Mouse (Mus musculus): ENCODE measurements at regions not wholly inside any gene's neighbourhood (a gene's known extent, or its start where the extent isn't known, plus 50 kb on each side); places are given as distances from the start of the nearest gene placed in this dataset.

DNA sequence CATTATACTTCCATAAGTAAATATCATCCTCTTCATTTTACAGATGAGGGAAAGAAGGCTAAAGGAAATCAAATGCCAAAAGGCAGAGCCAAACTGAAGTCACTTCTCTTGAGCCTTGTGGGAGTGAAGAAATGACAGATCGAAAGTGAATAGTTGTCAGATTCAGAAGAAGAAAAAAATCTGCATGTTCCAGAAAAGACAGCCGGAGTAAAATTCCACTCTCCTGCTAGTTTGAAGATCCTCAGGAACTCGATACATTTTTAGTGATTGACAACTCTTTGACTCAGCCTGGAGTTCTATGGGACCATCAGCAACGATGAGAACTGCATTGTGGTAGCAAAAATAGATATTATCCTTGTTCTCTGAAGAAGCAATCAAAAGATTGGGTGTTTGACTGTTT is 64.4 kb downstream of the Gm47996 start:
- H3ac ChIP-seq (ENCODE audit: control insufficient read depth, insufficient read length, low read depth), result no peak overlapping the region
- TF ChIP-seq MYOG (IDR thresholded peaks at IDR 0.05; ENCODE audit: control insufficient read depth, extremely low read depth, insufficient read length) (no peak), CEBPB (IDR thresholded peaks at IDR 0.05; ENCODE audit: low read depth) (no peak), MAX (IDR thresholded peaks at IDR 0.05) (no peak), USF1 (IDR thresholded peaks at IDR 0.05; ENCODE audit: low read depth) (no peak), MYOD1 (IDR thresholded peaks at IDR 0.05; ENCODE audit: control insufficient read depth, insufficient read length, low read depth) (no peak), FOSL1 (IDR thresholded peaks at IDR 0.05; ENCODE audit: insufficient read depth, low read length, poor library complexity, severe bottlenecking) (no peak), CTCF (IDR thresholded peaks at IDR 0.05; ENCODE audit: control insufficient read depth, insufficient read depth, insufficient read length) (no peak)
- H3K79me2 ChIP-seq (ENCODE audit: control insufficient read depth, insufficient read depth), result no peaks in the 10 kb centered on the region
- H3K79me3 ChIP-seq (ENCODE audit: low read depth), result no peaks in the 10 kb centered on the region
- no peaks in the 10 kb centered on the region for H3K36me3 ChIP-seq (ENCODE audit: control insufficient read depth, insufficient read depth)
- H3K4me3 ChIP-seq (ENCODE audit: insufficient read depth, poor library complexity, severe bottlenecking), result no peak overlapping the region
- no peaks in the 10 kb centered on the region for H3K27me3 ChIP-seq (ENCODE audit: control insufficient read depth, insufficient read depth, insufficient read length)

DNA sequence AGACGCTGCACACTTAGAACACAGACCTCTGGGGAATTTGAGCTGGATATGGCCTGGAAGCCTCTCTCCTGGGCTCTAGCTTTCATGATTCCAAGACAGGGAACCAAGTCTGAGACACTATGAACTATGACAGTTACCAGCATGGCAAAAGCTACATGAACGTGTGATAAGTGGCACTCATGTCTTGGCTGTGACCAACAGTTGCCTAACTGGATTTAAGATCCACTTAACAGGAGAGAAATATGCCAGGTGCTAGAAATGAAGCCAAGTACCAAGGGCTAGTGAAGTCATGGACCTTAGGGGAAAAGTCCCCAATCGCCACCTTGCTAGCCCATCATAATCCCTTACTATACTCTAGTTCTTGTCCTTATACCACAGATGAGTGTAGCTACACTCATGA is 65.7 kb downstream of the Gm47996 start:
- Histone ChIP-seq H3K27me3 (ENCODE audit: control insufficient read depth, insufficient read depth, insufficient read length) (no peaks in the 10 kb centered on the region), H3K4me3 (ENCODE audit: insufficient read depth, poor library complexity, severe bottlenecking) (no peak overlapping the region), H3ac (ENCODE audit: control insufficient read depth, insufficient read length, low read depth) (no peak overlapping the region), H3K36me3 (ENCODE audit: control insufficient read depth, insufficient read depth) (no peaks in the 10 kb centered on the region), H3K79me2 (ENCODE audit: control insufficient read depth, insufficient read depth) (no peaks in the 10 kb centered on the region), H3K79me3 (ENCODE audit: low read depth) (no peaks in the 10 kb centered on the region)
- no peak for TF ChIP-seq MYOG (IDR thresholded peaks at IDR 0.05; ENCODE audit: control insufficient read depth, extremely low read depth, insufficient read length)
- TF ChIP-seq MAX (IDR thresholded peaks at IDR 0.05), result no peak
- TF ChIP-seq CEBPB (IDR thresholded peaks at IDR 0.05; ENCODE audit: low read depth), result no peak
- TF ChIP-seq FOSL1 (IDR thresholded peaks at IDR 0.05; ENCODE audit: insufficient read depth, low read length, poor library complexity, severe bottlenecking), result no peak
- no peak for TF ChIP-seq USF1 (IDR thresholded peaks at IDR 0.05; ENCODE audit: low read depth)
- TF ChIP-seq CTCF (IDR thresholded peaks at IDR 0.05; ENCODE audit: control insufficient read depth, insufficient read depth, insufficient read length), result no peak
- TF ChIP-seq MYOD1 (IDR thresholded peaks at IDR 0.05; ENCODE audit: control insufficient read depth, insufficient read length, low read depth), result no peak

DNA sequence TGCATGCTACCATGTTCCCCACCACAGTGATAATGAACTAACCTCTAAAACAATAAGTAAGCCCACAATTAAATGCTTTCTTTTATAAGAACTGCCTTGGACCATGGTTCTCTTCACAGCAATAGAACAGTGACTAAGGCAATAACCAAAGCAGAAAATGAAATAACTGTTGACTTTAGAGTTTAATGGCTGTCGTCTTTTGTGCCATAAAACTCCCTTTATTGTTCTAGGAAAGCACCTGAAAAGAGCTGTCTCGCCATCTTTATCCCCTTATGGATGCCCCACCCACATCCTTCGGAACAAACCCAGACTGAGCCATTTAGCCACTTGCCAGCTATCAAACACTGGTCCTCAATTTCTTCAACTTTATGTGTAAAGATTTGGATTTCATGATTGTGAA is 64.3 kb upstream of the Ivns1abp start:
- TF ChIP-seq MYOG (IDR thresholded peaks at IDR 0.05; ENCODE audit: control insufficient read depth, extremely low read depth, insufficient read length) (no peak), MAX (IDR thresholded peaks at IDR 0.05) (no peak), USF1 (IDR thresholded peaks at IDR 0.05; ENCODE audit: low read depth) (no peak)
- Histone ChIP-seq H3ac (ENCODE audit: control insufficient read depth, insufficient read length, low read depth) (no peak overlapping the region), H3K27me3 (ENCODE audit: control insufficient read depth, insufficient read depth, insufficient read length) (no peaks in the 10 kb centered on the region), H3K4me3 (ENCODE audit: insufficient read depth, poor library complexity, severe bottlenecking) (no peak overlapping the region), H3K79me3 (ENCODE audit: low read depth) (no peaks in the 10 kb centered on the region), H3K79me2 (ENCODE audit: control insufficient read depth, insufficient read depth) (no peaks in the 10 kb centered on the region), H3K36me3 (ENCODE audit: control insufficient read depth, insufficient read depth) (no peaks in the 10 kb centered on the region)

DNA sequence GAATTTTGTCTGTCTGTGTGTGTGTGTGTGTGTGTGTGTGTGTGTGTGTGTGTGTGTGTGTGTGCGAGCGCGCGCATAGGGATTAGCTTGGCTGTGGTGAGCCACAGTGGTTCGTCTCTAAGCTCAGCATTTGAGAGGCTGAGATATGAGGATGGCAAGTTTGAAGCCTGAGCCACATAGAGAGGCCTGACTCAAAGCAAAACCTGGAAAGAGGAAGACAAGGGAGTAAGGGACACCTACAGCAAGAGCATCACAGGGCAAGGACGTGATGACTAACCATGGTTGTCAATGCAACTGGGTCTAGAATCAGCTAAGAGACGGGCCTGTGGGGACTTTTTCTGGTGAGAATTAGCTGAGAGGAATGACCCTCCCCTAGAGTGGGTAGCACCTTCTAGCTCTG is 59.2 kb upstream of the Ivns1abp start:
- no peaks in the 10 kb centered on the region for H3K36me3 ChIP-seq (ENCODE audit: control insufficient read depth, insufficient read depth)
- H3ac ChIP-seq (ENCODE audit: control insufficient read depth, insufficient read length, low read depth), result no peak overlapping the region
- H3K79me2 ChIP-seq (ENCODE audit: control insufficient read depth, insufficient read depth), result no peaks in the 10 kb centered on the region
- no peaks in the 10 kb centered on the region for H3K79me3 ChIP-seq (ENCODE audit: low read depth)
- H3K27me3 ChIP-seq (ENCODE audit: control insufficient read depth, insufficient read depth, insufficient read length), result no peaks in the 10 kb centered on the region
- TF ChIP-seq CEBPB (IDR thresholded peaks at IDR 0.05; ENCODE audit: low read depth), result no peak
- TF ChIP-seq MYOG (IDR thresholded peaks at IDR 0.05; ENCODE audit: control insufficient read depth, extremely low read depth, insufficient read length), result no peak
- TF ChIP-seq MAX (IDR thresholded peaks at IDR 0.05), result no peak
- no peak for TF ChIP-seq FOSL1 (IDR thresholded peaks at IDR 0.05; ENCODE audit: insufficient read depth, low read length, poor library complexity, severe bottlenecking)
- TF ChIP-seq CTCF (IDR thresholded peaks at IDR 0.05; ENCODE audit: control insufficient read depth, insufficient read depth, insufficient read length), result no peak
- no peak for TF ChIP-seq MYOD1 (IDR thresholded peaks at IDR 0.05; ENCODE audit: control insufficient read depth, insufficient read length, low read depth)
- TF ChIP-seq USF1 (IDR thresholded peaks at IDR 0.05; ENCODE audit: low read depth), result no peak
- H3K4me3 ChIP-seq (ENCODE audit: insufficient read depth, poor library complexity, severe bottlenecking), result no peak overlapping the region

DNA sequence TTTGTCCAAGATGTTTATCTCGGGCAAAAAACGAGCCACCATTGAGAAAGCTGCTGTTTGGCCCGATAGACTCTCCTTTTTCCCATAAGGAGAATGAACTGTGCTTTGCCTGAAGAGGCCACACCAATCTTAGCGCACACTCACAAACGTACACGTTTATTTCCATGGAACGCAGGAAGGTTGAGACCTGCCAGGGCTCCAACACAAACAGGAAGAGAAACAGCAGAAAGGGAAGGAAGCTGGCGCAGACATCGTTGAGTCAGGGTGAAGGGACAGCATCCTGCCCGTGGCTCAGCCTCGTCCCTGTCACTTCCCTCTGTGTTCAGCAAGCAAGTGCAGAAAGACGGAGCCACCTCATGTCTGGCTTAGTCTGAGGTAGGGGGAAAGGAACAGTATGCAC is 56.8 kb upstream of the Ivns1abp start:
- Histone ChIP-seq H3ac (ENCODE audit: control insufficient read depth, insufficient read length, low read depth) (no peak overlapping the region), H3K79me3 (ENCODE audit: low read depth) (no peaks in the 10 kb centered on the region), H3K36me3 (ENCODE audit: control insufficient read depth, insufficient read depth) (no peaks in the 10 kb centered on the region), H3K4me3 (ENCODE audit: insufficient read depth, poor library complexity, severe bottlenecking) (no peak overlapping the region), H3K27me3 (ENCODE audit: control insufficient read depth, insufficient read depth, insufficient read length) (no peaks in the 10 kb centered on the region), H3K79me2 (ENCODE audit: control insufficient read depth, insufficient read depth) (no peaks in the 10 kb centered on the region)
- TF ChIP-seq FOSL1 (IDR thresholded peaks at IDR 0.05; ENCODE audit: insufficient read depth, low read length, poor library complexity, severe bottlenecking), result no peak
- TF ChIP-seq USF1 (IDR thresholded peaks at IDR 0.05; ENCODE audit: low read depth), result no peak
- TF ChIP-seq CEBPB (IDR thresholded peaks at IDR 0.05; ENCODE audit: low read depth), result no peak
- no peak for TF ChIP-seq MYOD1 (IDR thresholded peaks at IDR 0.05; ENCODE audit: control insufficient read depth, insufficient read length, low read depth)
- no peak for TF ChIP-seq MAX (IDR thresholded peaks at IDR 0.05)
- TF ChIP-seq MYOG (IDR thresholded peaks at IDR 0.05; ENCODE audit: control insufficient read depth, extremely low read depth, insufficient read length), result no peak
- no peak for TF ChIP-seq CTCF (IDR thresholded peaks at IDR 0.05; ENCODE audit: control insufficient read depth, insufficient read depth, insufficient read length)

DNA sequence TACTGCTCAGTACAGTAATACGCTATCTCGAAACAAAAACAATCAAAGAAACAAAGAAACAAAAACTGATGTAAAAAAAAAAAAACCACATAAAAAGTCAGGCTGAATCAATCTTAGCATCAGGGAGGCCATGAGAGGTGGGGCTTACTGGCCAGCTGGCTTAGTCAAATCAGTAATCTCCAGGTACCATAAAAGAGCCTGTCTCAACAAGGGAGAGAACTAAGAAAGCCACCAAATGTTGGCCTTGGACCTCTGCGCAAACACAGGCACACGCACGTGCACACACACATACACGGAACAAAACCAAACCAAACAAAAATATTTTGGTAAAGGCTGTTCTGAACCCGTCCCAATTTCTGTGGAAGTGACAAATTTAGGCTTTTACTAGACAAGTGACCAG is 55.2 kb upstream of the Ivns1abp start:
- H3K79me2 ChIP-seq (ENCODE audit: control insufficient read depth, insufficient read depth), result no peaks in the 10 kb centered on the region
- TF ChIP-seq CTCF (IDR thresholded peaks at IDR 0.05; ENCODE audit: control insufficient read depth, insufficient read depth, insufficient read length) (no peak), FOSL1 (IDR thresholded peaks at IDR 0.05; ENCODE audit: insufficient read depth, low read length, poor library complexity, severe bottlenecking) (no peak), MYOD1 (IDR thresholded peaks at IDR 0.05; ENCODE audit: control insufficient read depth, insufficient read length, low read depth) (no peak), MYOG (IDR thresholded peaks at IDR 0.05; ENCODE audit: control insufficient read depth, extremely low read depth, insufficient read length) (no peak), USF1 (IDR thresholded peaks at IDR 0.05; ENCODE audit: low read depth) (no peak), CEBPB (IDR thresholded peaks at IDR 0.05; ENCODE audit: low read depth) (no peak), MAX (IDR thresholded peaks at IDR 0.05) (no peak)
- no peak overlapping the region for H3K4me3 ChIP-seq (ENCODE audit: insufficient read depth, poor library complexity, severe bottlenecking)
- no peaks in the 10 kb centered on the region for H3K27me3 ChIP-seq (ENCODE audit: control insufficient read depth, insufficient read depth, insufficient read length)
- H3K36me3 ChIP-seq (ENCODE audit: control insufficient read depth, insufficient read depth), result no peaks in the 10 kb centered on the region
- H3ac ChIP-seq (ENCODE audit: control insufficient read depth, insufficient read length, low read depth), result no peak overlapping the region
- H3K79me3 ChIP-seq (ENCODE audit: low read depth), result no peaks in the 10 kb centered on the region

Data from C2C12 (cell line).